Mouse (Mus musculus) stomach, embryonic 14.5 days (tissue): ENCODE measurements at regions not wholly inside any gene's neighbourhood (a gene's known extent, or its start where the extent isn't known, plus 50 kb on each side); places are given as distances from the start of the nearest gene placed in this dataset.

Source experiments
- ATAC-seq: fragments of 200-750 bp; cut with Nextera tagmentation; 2 replicates; pipeline ENCODE4 v1.8.0; 2017; ENCODE audit warnings: low read depth, moderate TSS enrichment; ENCODE audit not compliant: insufficient number of reproducible peaks, insufficient read depth, low FRiP score
- H3K27ac ChIP-seq: fragments of 300-500 bp; sonication (generic); 2 replicates; pipeline ENCODE4 v1.5.1; 2014; ENCODE audit warnings: mild to moderate bottlenecking, low read length, moderate library complexity, mixed read lengths
- H3K27me3 ChIP-seq: fragments of 300-500 bp; sonication (generic); 2 replicates; pipeline ENCODE4 v1.6.1; 2014; ENCODE audit warnings: low read length, control low read depth, mixed read lengths; ENCODE audit not compliant: control insufficient read depth, insufficient read depth
- H3K36me3 ChIP-seq: fragments of 300-500 bp; sonication (generic); 2 replicates; pipeline ENCODE4 v1.6.1; 2014; ENCODE audit warnings: mild to moderate bottlenecking, control low read depth, low read length, moderate library complexity, mixed read lengths; ENCODE audit not compliant: control insufficient read depth, insufficient read depth
- H3K4me1 ChIP-seq: fragments of 300-500 bp; sonication (generic); 2 replicates; pipeline ENCODE4 v1.6.1; 2014; ENCODE audit warnings: low read length, control low read depth, mixed read lengths; ENCODE audit not compliant: control insufficient read depth, insufficient read depth
- H3K4me2 ChIP-seq: fragments of 300-500 bp; sonication (generic); replicated peaks from 2 replicates; pipeline ENCODE4 v1.6.1; 2014; ENCODE audit warnings: low read depth, low read length, control low read depth
- H3K4me3 ChIP-seq: fragments of 300-500 bp; sonication (generic); 2 replicates; pipeline ENCODE4 v1.5.1; 2014; ENCODE audit warnings: low read depth, low read length, control low read depth
- H3K9ac ChIP-seq: fragments of 300-500 bp; sonication (generic); replicated peaks from 2 replicates; pipeline ENCODE4 v1.6.1; 2014; ENCODE audit warnings: low read depth, mild to moderate bottlenecking, control low read depth, low read length, moderate library complexity, mixed read lengths
- H3K9me3 ChIP-seq: fragments of 300-500 bp; sonication (generic); 2 replicates; pipeline ENCODE4 v1.6.1; 2016; ENCODE audit warnings: low read depth, low read length, control low read depth; ENCODE audit not compliant: control insufficient read depth
- WGBS: fragments of 180-500 bp; shearing (Covaris S2); extraction: QIAGEN DNeasy Blood & Tissue Kit; methylation state at CpG from one replicate; pipeline ENCODE4 v1.1.7; 2014; 5-methylcytosine and 5-hydroxymethylcytosine counted together

GRCm38 (mm10) chr8:126857307-126858203 is 88.1 kb downstream of the Tomm20 start:
- Histone ChIP-seq H3K27ac (no peak overlapping the region), H3K4me2 (no peak overlapping the region), H3K4me1 (peaks cover 8% of the 10 kb centered on the region; the same call in 1 of the 2 replicates), H3K9ac (no peak overlapping the region), H3K36me3 (no peaks in the 10 kb centered on the region), H3K4me3 (no peak overlapping the region), H3K27me3 (no peaks in the 10 kb centered on the region), H3K9me3 (no peaks in the 10 kb centered on the region)
- ATAC-seq = no peak
- 75% methylated on average over 13 of the region's 13 CpGs for WGBS

- H3K4me3 ChIP-seq = no peak overlapping the region
- no peaks in the 10 kb centered on the region for H3K27me3 ChIP-seq
- no peaks in the 10 kb centered on the region for H3K36me3 ChIP-seq
- no peak overlapping the region for H3K4me2 ChIP-seq
- 65% methylated on average over 5 of the region's 5 CpGs for whole genome bisulfite sequencing
- no peaks in the 10 kb centered on the region for H3K9me3 ChIP-seq
- H3K9ac ChIP-seq = no peak overlapping the region
- H3K27ac ChIP-seq = no peak overlapping the region
- H3K4me1 ChIP-seq = peaks cover 8% of the 10 kb centered on the region; the same call in 1 of the 2 replicates
- ATAC-seq = no peak
These were observed 89.7 kb downstream of the Tomm20 start for GRCm38 (mm10) chr8:126855914-126856313.

GRCm38 (mm10) chr8:126855056-126855609 is 90.5 kb downstream of the Tomm20 start:
- Histone ChIP-seq H3K9ac (no peak overlapping the region), H3K4me1 (peaks cover 9% of the 10 kb centered on the region; the same call in 1 of the 2 replicates), H3K36me3 (no peaks in the 10 kb centered on the region), H3K27ac (no peak overlapping the region), H3K4me3 (no peak overlapping the region), H3K4me2 (no peak overlapping the region), H3K9me3 (no peaks in the 10 kb centered on the region), H3K27me3 (no peaks in the 10 kb centered on the region)
- ATAC-seq = no peak
- 62% methylated on average over 2 of the region's 2 CpGs for WGBS

- Histone ChIP-seq H3K4me2 (no peak overlapping the region), H3K27ac (peak overlapping the region; percentile 27; the same call in 1 of the 2 replicates), H3K9me3 (no peaks in the 10 kb centered on the region), H3K4me3 (no peak overlapping the region), H3K36me3 (no peaks in the 10 kb centered on the region), H3K4me1 (peaks cover 16% of the 10 kb centered on the region; the same call in 1 of the 2 replicates), H3K27me3 (no peaks in the 10 kb centered on the region), H3K9ac (no peak overlapping the region)
- no peak for ATAC-seq
- 62% methylated on average over 22 of the region's 22 CpGs for WGBS
These were observed 91.3 kb downstream of the Tomm20 start for GRCm38 (mm10) chr8:126854121-126855055.

GRCm38 (mm10) chr8:126852663-126853390 is 92.8 kb downstream of the Tomm20 start:
- H3K4me2 ChIP-seq = no peak overlapping the region
- 59% methylated on average over 10 of the region's 10 CpGs for WGBS
- no peaks in the 10 kb centered on the region for H3K9me3 ChIP-seq
- no peaks in the 10 kb centered on the region for H3K36me3 ChIP-seq
- no peaks in the 10 kb centered on the region for H3K27me3 ChIP-seq
- ATAC-seq = no peak
- H3K4me1 ChIP-seq = peaks cover 17% of the 10 kb centered on the region; the same call in 1 of the 2 replicates
- no peak overlapping the region; the same call in 1 of the 2 replicates for H3K27ac ChIP-seq
- no peak overlapping the region for H3K4me3 ChIP-seq
- no peak overlapping the region for H3K9ac ChIP-seq

- H3K9me3 ChIP-seq = no peaks in the 10 kb centered on the region
- no peak overlapping the region for H3K4me2 ChIP-seq
- no peaks in the 10 kb centered on the region for H3K36me3 ChIP-seq
- peaks cover 23% of the 10 kb centered on the region; the same call in 1 of the 2 replicates for H3K4me1 ChIP-seq
- H3K4me3 ChIP-seq = no peak overlapping the region
- no peak overlapping the region for H3K9ac ChIP-seq
- no peak overlapping the region for H3K27ac ChIP-seq
- WGBS = 60% methylated on average over 5 of the region's 5 CpGs
- no peak for ATAC-seq
- H3K27me3 ChIP-seq = no peaks in the 10 kb centered on the region
These were observed 93.5 kb downstream of the Tomm20 start for GRCm38 (mm10) chr8:126852184-126852583.

GRCm38 (mm10) chr8:126851780-126852179 is 93.9 kb downstream of the Tomm20 start:
- Histone ChIP-seq H3K9me3 (no peaks in the 10 kb centered on the region), H3K27me3 (no peaks in the 10 kb centered on the region), H3K4me1 (peaks cover 23% of the 10 kb centered on the region; the same call in 1 of the 2 replicates), H3K4me3 (no peak overlapping the region), H3K4me2 (no peak overlapping the region), H3K9ac (no peak overlapping the region), H3K27ac (no peak overlapping the region), H3K36me3 (no peaks in the 10 kb centered on the region)
- ATAC-seq = no peak
- WGBS = 77% methylated on average over 3 of the region's 3 CpGs
